Mouse (Mus musculus) adrenal gland, adult 18-20 months (tissue): ENCODE results near the gene Fmnl2. TPM values are rescaled to one million over a fixed set of nuclear protein-coding genes. Genes with fewer than 3 reads are reported as not detected.

ENCODE experiments used
- DNase-seq, 2 experiments: peaks; one replicate each; pipeline ENCODE4 v3.0.0; 2021 to 2022; ENCODE audit warnings: low spot score in 2 of 2
- total RNA-seq, 2 experiments: library from RNA; stranded (reverse); gene quantifications; 1 replicate in 1 of 2; 2 replicates in 1 of 2; pipeline ENCODE4 v1.2.3; 2021

Gene Fmnl2
- total RNA-seq, 2 experiments from 2014 or later: 19.8 to 31.1 TPM

GRCm38 (mm10) chr2:52862046-52862759 lies 4.5 kb downstream of the Fmnl2 start:
- DNase-seq: no peak

DNA sequence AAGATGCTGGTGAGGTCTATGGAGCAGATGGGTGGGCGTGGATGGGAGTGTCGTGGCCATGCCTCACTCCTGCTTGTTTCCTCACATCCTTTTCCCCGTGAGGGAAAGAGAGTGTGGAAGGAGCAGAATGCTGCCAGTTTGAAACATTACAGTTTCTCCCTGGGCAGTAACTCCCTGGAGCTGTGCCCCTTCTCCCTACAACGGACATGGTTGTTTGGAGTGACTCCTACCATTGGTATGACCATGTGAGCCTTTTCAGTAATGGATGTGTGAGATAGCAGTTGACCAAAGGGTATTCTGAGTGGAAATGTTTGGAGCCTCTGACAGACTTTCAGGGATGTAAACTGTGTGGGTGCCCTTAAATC lies 5.1 kb downstream of the Fmnl2 start:
- DNase-seq: no peak

DNA sequence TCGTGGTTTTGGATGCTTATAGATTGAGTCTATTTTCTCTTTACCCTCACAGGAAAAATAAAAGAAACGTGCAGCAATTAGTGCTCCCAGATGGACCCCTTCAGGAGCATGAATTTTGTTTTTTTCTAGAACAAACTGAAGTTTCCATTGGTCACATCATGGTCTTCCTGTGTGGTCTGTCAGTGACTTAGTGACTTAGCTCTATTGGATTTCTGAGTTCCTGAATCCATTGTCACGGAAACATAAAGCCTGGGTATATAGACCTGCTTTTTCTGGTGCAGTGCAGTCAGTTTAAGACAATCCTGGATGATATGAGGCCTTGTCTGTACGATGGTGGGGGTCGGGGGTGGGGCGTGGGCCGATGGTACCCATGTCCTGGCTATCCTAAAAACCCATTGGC lies 7.0 kb downstream of the Fmnl2 start:
- DNase-seq: no peak

GRCm38 (mm10) chr2:52866151-52866550 lies 8.5 kb downstream of the Fmnl2 start:
- DNase-seq: no peak

- DNase-seq: no peak
These were observed 10.1 kb downstream of the Fmnl2 start for GRCm38 (mm10) chr2:52867781-52868180.

DNA sequence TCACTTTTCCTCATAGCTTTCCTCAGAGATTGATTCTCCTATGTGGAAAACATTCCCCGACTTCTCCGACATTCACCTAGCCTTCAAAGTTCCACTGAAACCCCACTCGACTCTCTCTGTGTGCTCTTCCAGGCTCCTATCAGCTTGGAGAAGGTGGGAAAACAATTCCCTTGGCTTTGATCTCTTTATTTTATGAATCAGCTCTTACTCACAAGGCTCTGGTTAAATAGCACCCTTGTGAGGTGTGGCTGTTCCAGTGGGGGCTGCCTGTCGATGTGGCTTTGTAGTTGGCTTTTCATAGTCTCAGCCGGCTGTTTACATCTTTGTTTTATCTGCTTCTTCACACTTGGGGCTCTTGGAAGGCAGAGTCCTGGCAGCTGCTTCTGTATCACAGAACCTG lies 10.5 kb downstream of the Fmnl2 start:
- no peak for DNase-seq

DNA sequence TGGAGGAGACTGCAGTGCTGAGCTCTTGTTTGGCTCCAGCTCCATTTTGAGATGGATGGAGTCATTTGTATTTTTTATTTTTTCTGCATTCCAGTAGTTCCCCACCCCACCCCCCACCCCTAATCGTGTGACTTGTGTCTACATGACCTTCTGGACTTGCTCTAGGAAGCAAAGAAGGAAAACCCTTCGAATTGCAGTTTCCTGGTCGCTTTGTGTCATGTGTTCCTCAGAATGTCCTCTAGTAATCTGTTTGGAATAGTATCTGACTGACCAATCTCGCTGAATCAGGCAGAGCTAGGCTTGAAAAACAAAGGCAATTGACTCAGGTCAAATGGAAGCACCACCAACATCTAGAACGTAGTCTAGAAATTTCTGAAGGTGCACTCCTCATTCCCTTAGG lies 15.0 kb downstream of the Fmnl2 start:
- no peak for DNase-seq

DNA sequence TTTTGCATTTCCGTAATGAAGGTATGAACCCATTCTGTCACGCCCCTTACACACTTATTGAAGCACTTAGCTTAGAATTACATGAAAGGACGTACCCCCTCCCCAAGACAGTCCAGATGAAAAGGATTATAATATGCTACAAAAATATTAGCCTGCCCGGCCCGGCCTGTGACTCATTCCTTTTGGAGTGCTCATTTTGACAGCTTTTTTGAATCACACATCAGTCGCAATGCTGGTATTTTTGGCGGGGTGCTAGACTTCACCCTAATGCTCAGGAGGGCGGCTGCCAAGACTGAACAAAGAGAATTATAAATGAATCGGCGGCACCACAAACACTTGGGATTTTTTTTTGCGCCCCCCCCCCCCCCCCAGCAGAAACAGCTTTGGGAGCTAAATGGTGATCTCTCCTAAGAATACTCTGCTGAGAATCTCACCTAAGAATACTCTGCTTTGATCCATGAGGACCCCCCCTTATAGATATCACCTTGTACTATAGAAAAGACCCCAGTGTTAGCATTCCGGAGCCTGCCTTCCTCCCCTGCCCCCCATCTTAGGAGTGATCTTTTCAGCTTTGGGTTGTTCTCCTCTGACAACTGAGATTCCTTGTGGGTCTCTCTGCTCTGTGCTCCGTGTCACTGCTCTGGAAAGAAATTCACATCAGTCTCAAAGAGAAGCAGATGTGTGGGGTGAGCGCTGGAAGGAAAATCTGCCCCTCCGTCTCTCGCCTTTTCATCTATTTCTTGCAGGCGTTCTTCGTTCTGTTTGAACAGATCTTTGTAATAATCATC lies 15.8 kb downstream of the Fmnl2 start:
- no peak for DNase-seq

DNA sequence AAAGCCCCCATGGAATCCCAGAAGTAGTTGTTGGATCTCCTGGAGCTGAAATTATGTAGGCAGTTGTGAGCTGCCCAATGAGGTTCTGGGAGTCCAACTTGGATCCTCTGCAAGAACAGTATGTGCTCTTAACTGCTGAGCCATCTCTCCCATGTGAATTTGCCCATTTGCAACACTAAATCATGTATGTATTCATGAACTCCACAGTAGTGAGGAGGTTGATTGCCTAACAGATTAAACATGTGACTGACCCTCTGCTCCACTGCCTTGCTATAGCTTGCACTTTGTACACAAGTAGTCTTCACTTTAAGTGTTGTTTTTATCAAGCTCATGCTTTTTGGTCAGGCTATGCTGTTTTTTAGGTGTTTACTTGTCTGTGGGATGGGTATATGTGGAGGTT lies 17.1 kb downstream of the Fmnl2 start:
- DNase-seq: no peak

GRCm38 (mm10) chr2:52875801-52876200 lies 18.1 kb downstream of the Fmnl2 start:
- DNase-seq: no peak

DNA sequence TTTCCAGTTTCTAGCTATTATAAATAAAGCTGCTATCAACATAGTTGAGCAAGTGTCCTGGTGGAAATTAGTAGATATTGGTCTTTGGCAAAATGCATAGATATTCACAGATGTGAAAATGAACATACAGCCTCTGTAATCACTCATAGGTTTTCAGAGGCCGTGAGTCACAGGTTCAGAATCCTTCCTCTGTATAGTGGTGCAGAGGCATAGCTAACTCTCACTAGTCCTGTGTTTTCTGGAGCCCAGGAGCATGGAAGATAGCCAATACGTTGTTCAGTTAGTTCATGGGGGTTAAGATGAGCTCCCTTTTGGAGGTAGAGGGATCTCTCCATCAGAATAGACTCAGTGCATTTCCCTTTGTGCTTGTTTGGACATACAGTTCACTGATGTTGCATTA lies 25.7 kb downstream of the Fmnl2 start:
- no peak for DNase-seq

DNA sequence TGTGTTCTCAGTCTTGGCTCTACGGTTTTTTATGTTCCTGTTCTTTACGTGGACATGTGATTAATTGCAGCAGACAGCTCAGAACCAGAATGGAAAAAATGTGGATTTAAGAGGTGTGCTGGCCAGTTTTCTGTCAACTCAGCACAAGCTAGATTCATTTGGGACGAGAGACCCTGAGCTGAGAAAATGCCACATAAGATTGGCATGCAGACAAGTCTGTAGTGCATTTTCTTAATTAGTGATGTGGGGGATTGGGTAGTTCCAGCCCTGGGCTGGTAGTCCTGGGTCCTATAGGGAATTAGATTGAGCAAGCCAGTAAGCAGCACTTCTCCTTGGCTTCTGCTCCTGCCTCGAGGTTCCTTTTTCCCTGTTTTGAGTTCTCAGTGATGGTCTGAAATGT lies 26.4 kb downstream of the Fmnl2 start:
- DNase-seq: no peak

DNA sequence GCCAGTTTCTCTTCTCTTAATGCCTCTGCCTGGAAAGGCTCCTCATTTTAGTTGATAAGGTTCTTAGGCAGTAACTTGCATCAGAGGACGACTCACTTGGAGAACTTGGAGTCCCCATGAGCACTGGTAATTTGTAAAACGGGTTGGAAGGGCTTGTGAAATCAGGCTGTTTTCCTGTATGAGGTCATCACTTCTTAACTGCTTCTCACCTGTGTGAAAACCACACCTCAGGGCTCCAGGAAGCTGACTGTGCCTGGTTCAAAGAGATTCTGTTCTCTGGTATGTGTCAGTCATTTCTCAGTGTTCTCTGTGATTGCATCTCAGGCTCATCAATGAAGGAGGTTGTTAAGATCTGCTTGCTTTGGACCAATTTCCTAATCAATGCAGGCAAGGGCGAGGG lies 27.4 kb downstream of the Fmnl2 start:
- DNase-seq: no peak

- DNase-seq: no peak
These were observed 29.6 kb downstream of the Fmnl2 start for GRCm38 (mm10) chr2:52887281-52887680.

- DNase-seq: no peak
These were observed 33.5 kb downstream of the Fmnl2 start for GRCm38 (mm10) chr2:52891115-52891514.

DNA sequence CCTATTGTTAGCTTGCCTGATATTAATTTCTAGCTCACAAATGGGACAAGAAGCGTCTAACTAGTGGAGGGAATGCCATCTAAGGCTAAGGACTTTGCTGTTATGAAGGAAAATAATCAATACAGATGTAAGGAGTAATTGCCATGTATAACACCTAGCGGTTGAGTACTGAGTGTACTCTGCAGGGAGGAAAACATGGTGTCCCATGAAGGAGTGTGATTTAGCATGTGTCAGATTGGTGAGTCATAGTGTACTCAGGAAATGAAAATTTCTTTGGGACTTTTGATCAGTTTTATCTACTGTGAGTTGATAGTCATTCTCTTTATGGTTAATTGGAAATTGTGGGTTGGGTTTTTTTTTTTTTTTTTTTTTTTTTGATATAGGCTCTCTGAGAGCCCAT lies 34.1 kb downstream of the Fmnl2 start:
- no peak for DNase-seq

GRCm38 (mm10) chr2:52894983-52895621 lies 37.4 kb downstream of the Fmnl2 start:
- DNase-seq: peak; percentile 24 to 32

GRCm38 (mm10) chr2:52896995-52897394 lies 39.3 kb downstream of the Fmnl2 start:
- no peak for DNase-seq

GRCm38 (mm10) chr2:52900780-52901179 lies 43.1 kb downstream of the Fmnl2 start:
- DNase-seq: no peak

GRCm38 (mm10) chr2:52901300-52902013 lies 43.8 kb downstream of the Fmnl2 start:
- DNase-seq: no peak

DNA sequence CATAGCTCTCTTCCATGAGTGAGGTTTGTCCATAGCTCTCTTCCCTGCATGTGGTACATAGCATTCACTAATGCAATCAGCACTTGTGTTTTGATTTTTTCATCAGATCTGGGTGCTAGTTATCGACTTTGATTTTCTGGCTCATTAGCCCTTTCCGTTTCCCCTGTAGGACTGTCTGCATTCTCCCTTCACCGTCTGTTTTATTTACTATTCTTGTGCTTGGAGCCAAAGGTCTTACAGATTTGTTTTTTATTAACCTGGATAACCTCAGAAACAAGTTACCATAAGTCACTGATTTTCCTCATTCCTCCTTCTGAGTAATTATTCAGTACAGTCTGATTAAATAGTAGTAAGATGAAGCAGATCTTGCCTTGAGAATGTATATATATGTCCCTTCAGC lies 44.8 kb downstream of the Fmnl2 start:
- DNase-seq: no peak
